Mouse (Mus musculus): Measurements from ENCODE around the gene P2rx4. TPM values are rescaled to one million over a fixed set of nuclear protein-coding genes. Genes with fewer than 3 reads are reported as not detected.

The P2rx4 gene
- polyA plus RNA-seq, 1 experiment from 2014 or later = 8.1 TPM

GRCm38 (mm10) chr5:122698701-122699060 lies 8.7 kb upstream of the P2rx4 start:
- no peak overlapping the region for H3K27ac ChIP-seq (ENCODE audit: low read depth, low read length)
- no peak for DNase-seq (ENCODE audit: low spot score)

GRCm38 (mm10) chr5:122700109-122700836 lies 7.1 kb upstream of the P2rx4 start:
- 78% methylated on average over 12 of the region's 12 CpGs for WGBS
- H3K4me2 ChIP-seq (ENCODE audit: low read depth) = no peak overlapping the region
- no peak overlapping the region for H3K27ac ChIP-seq (ENCODE audit: low read depth, low read length)
- no peaks in the 10 kb centered on the region for H3K36me3 ChIP-seq (ENCODE audit: control insufficient read depth, insufficient read depth, low read length)
- no peaks in the 10 kb centered on the region for H3K9me3 ChIP-seq (ENCODE audit: control insufficient read depth, low read length)
- no peak for ATAC-seq (ENCODE audit: insufficient read depth, low FRiP score, low TSS enrichment)
- no peaks in the 10 kb centered on the region for H3K27me3 ChIP-seq (ENCODE audit: control insufficient read depth, insufficient read depth, low read length)
- no peak overlapping the region for H3K9ac ChIP-seq (ENCODE audit: low read length)
- no peaks in the 10 kb centered on the region for H3K4me1 ChIP-seq (ENCODE audit: control insufficient read depth, insufficient read depth, low read length)
- DNase-seq (ENCODE audit: low spot score) = no peak
- H3K4me3 ChIP-seq (ENCODE audit: low read depth, low read length) = no peak overlapping the region

More at GRCm38 (mm10) chr5:122698701-122699060, 8.7 kb upstream of the P2rx4 start:
- ATAC-seq (ENCODE audit: insufficient read depth, low FRiP score, low TSS enrichment) = no peak
- Histone ChIP-seq H3K9me3 (ENCODE audit: control insufficient read depth, low read length) (no peaks in the 10 kb centered on the region), H3K4me3 (ENCODE audit: low read depth, low read length) (no peak overlapping the region), H3K36me3 (ENCODE audit: control insufficient read depth, insufficient read depth, low read length) (no peaks in the 10 kb centered on the region), H3K4me1 (ENCODE audit: control insufficient read depth, insufficient read depth, low read length) (peaks cover 4% of the 10 kb centered on the region), H3K9ac (ENCODE audit: low read length) (no peak overlapping the region), H3K27me3 (ENCODE audit: control insufficient read depth, insufficient read depth, low read length) (no peaks in the 10 kb centered on the region), H3K4me2 (ENCODE audit: low read depth) (no peak overlapping the region)
- WGBS = 85% methylated on average over 9 of the region's 9 CpGs

GRCm38 (mm10) chr5:122700837-122701212 lies 6.5 kb upstream of the P2rx4 start:
- Histone ChIP-seq H3K9me3 (ENCODE audit: control insufficient read depth, low read length) (no peaks in the 10 kb centered on the region), H3K36me3 (ENCODE audit: control insufficient read depth, insufficient read depth, low read length) (no peaks in the 10 kb centered on the region), H3K4me1 (ENCODE audit: control insufficient read depth, insufficient read depth, low read length) (no peaks in the 10 kb centered on the region), H3K4me2 (ENCODE audit: low read depth) (no peak overlapping the region), H3K4me3 (ENCODE audit: low read depth, low read length) (no peak overlapping the region), H3K27ac (ENCODE audit: low read depth, low read length) (no peak overlapping the region), H3K27me3 (ENCODE audit: control insufficient read depth, insufficient read depth, low read length) (no peaks in the 10 kb centered on the region), H3K9ac (ENCODE audit: low read length) (no peak overlapping the region)
- 62% methylated on average over 5 of the region's 5 CpGs for WGBS
- DNase-seq (ENCODE audit: low spot score) (no peak), ATAC-seq (ENCODE audit: insufficient read depth, low FRiP score, low TSS enrichment) (no peak)

- Histone ChIP-seq H3K9me3 (ENCODE audit: control insufficient read depth, low read length) (no peaks in the 10 kb centered on the region), H3K4me3 (ENCODE audit: low read depth, low read length) (no peak overlapping the region), H3K27ac (ENCODE audit: low read depth, low read length) (no peak overlapping the region), H3K4me2 (ENCODE audit: low read depth) (no peak overlapping the region), H3K4me1 (ENCODE audit: control insufficient read depth, insufficient read depth, low read length) (peaks cover 4% of the 10 kb centered on the region; the same call in 1 of the 2 replicates), H3K27me3 (ENCODE audit: control insufficient read depth, insufficient read depth, low read length) (no peaks in the 10 kb centered on the region), H3K9ac (ENCODE audit: low read length) (no peak overlapping the region), H3K36me3 (ENCODE audit: control insufficient read depth, insufficient read depth, low read length) (no peaks in the 10 kb centered on the region)
- WGBS = 84% methylated on average over 6 of the region's 6 CpGs
- DNase-seq (ENCODE audit: low spot score) (no peak), ATAC-seq (ENCODE audit: insufficient read depth, low FRiP score, low TSS enrichment) (no peak)
Observed at GRCm38 (mm10) chr5:122702156-122702555, 5.2 kb upstream of the P2rx4 start.

- DNase-seq (ENCODE audit: low spot score) = no peak
Observed at GRCm38 (mm10) chr5:122703574-122703973, 3.8 kb upstream of the P2rx4 start.

GRCm38 (mm10) chr5:122704571-122704970 lies 2.8 kb upstream of the P2rx4 start:
- no peak for DNase-seq (ENCODE audit: low spot score)
- no peak overlapping the region for H3K9ac ChIP-seq (ENCODE audit: low read length)
- H3K4me3 ChIP-seq (ENCODE audit: low read depth, low read length) = no peak overlapping the region
- ATAC-seq (ENCODE audit: insufficient read depth, low FRiP score, low TSS enrichment) = no peak
- H3K27me3 ChIP-seq (ENCODE audit: control insufficient read depth, insufficient read depth, low read length) = no peaks in the 10 kb centered on the region
- no peaks in the 10 kb centered on the region for H3K9me3 ChIP-seq (ENCODE audit: control insufficient read depth, low read length)
- WGBS = 84% methylated on average over 4 of the region's 4 CpGs
- H3K27ac ChIP-seq (ENCODE audit: low read depth, low read length) = no peak overlapping the region
- H3K4me2 ChIP-seq (ENCODE audit: low read depth) = no peak overlapping the region
- peaks cover 4% of the 10 kb centered on the region; the same call in 1 of the 2 replicates for H3K4me1 ChIP-seq (ENCODE audit: control insufficient read depth, insufficient read depth, low read length)
- no peaks in the 10 kb centered on the region for H3K36me3 ChIP-seq (ENCODE audit: control insufficient read depth, insufficient read depth, low read length)

More at GRCm38 (mm10) chr5:122703574-122703973, 3.8 kb upstream of the P2rx4 start:
- no peaks in the 10 kb centered on the region for H3K9me3 ChIP-seq (ENCODE audit: control insufficient read depth, low read length)
- H3K4me3 ChIP-seq (ENCODE audit: low read depth, low read length) = no peak overlapping the region
- H3K4me2 ChIP-seq (ENCODE audit: low read depth) = no peak overlapping the region
- no peak for ATAC-seq (ENCODE audit: insufficient read depth, low FRiP score, low TSS enrichment)
- no peaks in the 10 kb centered on the region for H3K27me3 ChIP-seq (ENCODE audit: control insufficient read depth, insufficient read depth, low read length)
- WGBS = 89% methylated on average over 2 of the region's 2 CpGs
- H3K27ac ChIP-seq (ENCODE audit: low read depth, low read length) = no peak overlapping the region
- H3K4me1 ChIP-seq (ENCODE audit: control insufficient read depth, insufficient read depth, low read length) = peaks cover 4% of the 10 kb centered on the region; the same call in 1 of the 2 replicates
- H3K36me3 ChIP-seq (ENCODE audit: control insufficient read depth, insufficient read depth, low read length) = no peaks in the 10 kb centered on the region
- no peak overlapping the region for H3K9ac ChIP-seq (ENCODE audit: low read length)

GRCm38 (mm10) chr5:122705174-122705573 lies 2.2 kb upstream of the P2rx4 start:
- DNase-seq (ENCODE audit: low spot score) = no peak
- no peaks in the 10 kb centered on the region for H3K9me3 ChIP-seq (ENCODE audit: control insufficient read depth, low read length)
- H3K4me2 ChIP-seq (ENCODE audit: low read depth) = no peak overlapping the region
- H3K9ac ChIP-seq (ENCODE audit: low read length) = no peak overlapping the region
- H3K4me1 ChIP-seq (ENCODE audit: control insufficient read depth, insufficient read depth, low read length) = peaks cover 4% of the 10 kb centered on the region; the same call in 1 of the 2 replicates
- H3K4me3 ChIP-seq (ENCODE audit: low read depth, low read length) = no peak overlapping the region
- WGBS = 80% methylated on average over 3 of the region's 3 CpGs
- no peaks in the 10 kb centered on the region for H3K36me3 ChIP-seq (ENCODE audit: control insufficient read depth, insufficient read depth, low read length)
- no peak for ATAC-seq (ENCODE audit: insufficient read depth, low FRiP score, low TSS enrichment)
- no peak overlapping the region for H3K27ac ChIP-seq (ENCODE audit: low read depth, low read length)
- no peaks in the 10 kb centered on the region for H3K27me3 ChIP-seq (ENCODE audit: control insufficient read depth, insufficient read depth, low read length)

- peak overlapping the region; percentile 56 for H3K27ac ChIP-seq (ENCODE audit: low read depth, low read length)
- H3K4me3 ChIP-seq (ENCODE audit: low read depth, low read length) = peak overlapping the region; percentile 70
- no peaks in the 10 kb centered on the region for H3K27me3 ChIP-seq (ENCODE audit: control insufficient read depth, insufficient read depth, low read length)
- peaks cover 4% of the 10 kb centered on the region; the same call in 1 of the 2 replicates for H3K4me1 ChIP-seq (ENCODE audit: control insufficient read depth, insufficient read depth, low read length)
- H3K36me3 ChIP-seq (ENCODE audit: control insufficient read depth, insufficient read depth, low read length) = no peaks in the 10 kb centered on the region
- no peaks in the 10 kb centered on the region for H3K9me3 ChIP-seq (ENCODE audit: control insufficient read depth, low read length)
- WGBS = 42% methylated on average over 5 of the region's 5 CpGs
- ATAC-seq (ENCODE audit: insufficient read depth, low FRiP score, low TSS enrichment) (peak; percentile 28; the same call in 1 of the 2 replicates), DNase-seq (ENCODE audit: low spot score) (no peak)
- H3K4me2 ChIP-seq (ENCODE audit: low read depth) = peak overlapping the region; percentile 88
- peak overlapping the region; percentile 84 for H3K9ac ChIP-seq (ENCODE audit: low read length)
Observed at GRCm38 (mm10) chr5:122706917-122707275, 448 bp upstream of the P2rx4 start.

- no peak overlapping the region for H3K9ac ChIP-seq (ENCODE audit: low read length)
- no peak overlapping the region for H3K4me3 ChIP-seq (ENCODE audit: low read depth, low read length)
- H3K36me3 ChIP-seq (ENCODE audit: control insufficient read depth, insufficient read depth, low read length) = no peaks in the 10 kb centered on the region
- no peak overlapping the region for H3K4me2 ChIP-seq (ENCODE audit: low read depth)
- H3K27me3 ChIP-seq (ENCODE audit: control insufficient read depth, insufficient read depth, low read length) = no peaks in the 10 kb centered on the region
- DNase-seq (ENCODE audit: low spot score) (no peak), ATAC-seq (ENCODE audit: insufficient read depth, low FRiP score, low TSS enrichment) (no peak)
- H3K9me3 ChIP-seq (ENCODE audit: control insufficient read depth, low read length) = no peaks in the 10 kb centered on the region
- no peak overlapping the region for H3K27ac ChIP-seq (ENCODE audit: low read depth, low read length)
- peaks cover 4% of the 10 kb centered on the region; the same call in 1 of the 2 replicates for H3K4me1 ChIP-seq (ENCODE audit: control insufficient read depth, insufficient read depth, low read length)
- WGBS = 81% methylated on average over 6 of the region's 6 CpGs
Observed at GRCm38 (mm10) chr5:122708819-122709218, 1.5 kb downstream of the P2rx4 start.
